ENCODE assay signal across 8 mouse cellular contexts in genomic region chr11:70433569-70433943, GRCm38 (mm10). TPM values are rescaled to one million over a fixed set of nuclear protein-coding genes. Genes with fewer than 3 reads are reported as not detected.
DNase-seq lines count a peak whose midpoint lies in the region; ATAC-seq lines count a peak whose summit lies in the region.

No protein-coding gene starts in this region.

- 50% methylated on average over 1 of the region's 1 CpGs for WGBS in lung, embryonic 16.5 days
- 71% methylated on average over 1 of the region's 1 CpGs for WGBS in forebrain, embryonic 12.5 days
- 53% methylated on average over 1 of the region's 1 CpGs for WGBS in limb, embryonic 11.5 days

- ATAC-seq in lung, embryonic 16.5 days (ENCODE audit: low read depth) = no peak
- no peak for ATAC-seq in forebrain, embryonic 12.5 days (ENCODE audit: low FRiP score)
- no peak for ATAC-seq in limb, embryonic 11.5 days (ENCODE audit: insufficient number of reproducible peaks, low FRiP score, low TSS enrichment, low read depth)
- no peak for ATAC-seq in cerebellum, adult (ENCODE audit: insufficient number of reproducible peaks, low FRiP score, low TSS enrichment)

- peak overlapping the region; percentile 89 for H3K4me2 ChIP-seq in lung, embryonic 16.5 days (ENCODE audit: low read depth, low read length)
- peak overlapping the region; percentile 83 for H3K4me2 ChIP-seq in forebrain, embryonic 12.5 days
- H3K4me2 ChIP-seq in limb, embryonic 11.5 days (ENCODE audit: low read depth, severe bottlenecking) = peak overlapping the region; percentile 82

- peak overlapping the region; percentile 88; the same call in 1 of the 2 replicates for H3K9ac ChIP-seq in lung, embryonic 16.5 days (ENCODE audit: low read length)
- peak overlapping the region; percentile 87 for H3K9ac ChIP-seq in forebrain, embryonic 12.5 days
- H3K9ac ChIP-seq in limb, embryonic 11.5 days (ENCODE audit: low read length) = no peak overlapping the region

- peak overlapping the region; percentile 86 for H3K4me3 ChIP-seq in lung, embryonic 16.5 days (ENCODE audit: low read length)
- peak overlapping the region; percentile 82 for H3K4me3 ChIP-seq in forebrain, embryonic 12.5 days (replicated peaks)
- H3K4me3 ChIP-seq in limb, embryonic 11.5 days (ENCODE audit: low read depth, low read length) = peak overlapping the region; percentile 65

- peaks cover 14% of the 10 kb centered on the region for H3K4me1 ChIP-seq in lung, embryonic 16.5 days (replicated peaks; ENCODE audit: control insufficient read depth, insufficient read depth, low read length)
- peaks cover 30% of the 10 kb centered on the region for H3K4me1 ChIP-seq in forebrain, embryonic 12.5 days
- H3K4me1 ChIP-seq in limb, embryonic 11.5 days (ENCODE audit: control insufficient read depth, insufficient read depth, low read length) = peaks cover 10% of the 10 kb centered on the region

- no peak for DNase-seq in lung, postnatal 4 days
- no peak for DNase-seq in limb, embryonic 11.5 days (ENCODE audit: low spot score)
- peak; percentile 43 for DNase-seq in skeletal muscle tissue, adult 2 months (ENCODE audit: low read depth, low spot score)
- DNase-seq in urinary bladder, adult 18-20 months (ENCODE audit: low spot score in 2 of 2) = no peak
- no peak for DNase-seq in ovary, postnatal 10 days (ENCODE audit: low spot score)

- no peaks in the 10 kb centered on the region for H3K27me3 ChIP-seq in lung, embryonic 16.5 days (ENCODE audit: control insufficient read depth, insufficient read depth, low read depth, low read length)
- no peaks in the 10 kb centered on the region for H3K27me3 ChIP-seq in forebrain, embryonic 12.5 days
- no peaks in the 10 kb centered on the region for H3K27me3 ChIP-seq in limb, embryonic 11.5 days (ENCODE audit: control insufficient read depth, insufficient read depth, low read length)

- no peaks in the 10 kb centered on the region for H3K9me3 ChIP-seq in lung, embryonic 16.5 days (ENCODE audit: control insufficient read depth, low read length)
- H3K9me3 ChIP-seq in forebrain, embryonic 12.5 days = no peaks in the 10 kb centered on the region
- H3K9me3 ChIP-seq in limb, embryonic 11.5 days (ENCODE audit: control insufficient read depth, low read length) = no peaks in the 10 kb centered on the region

- H3K36me3 ChIP-seq in lung, embryonic 16.5 days (ENCODE audit: control insufficient read depth, insufficient read depth, low read length) = peaks cover 7% of the 10 kb centered on the region
- peaks cover 28% of the 10 kb centered on the region for H3K36me3 ChIP-seq in forebrain, embryonic 12.5 days (replicated peaks)
- H3K36me3 ChIP-seq in limb, embryonic 11.5 days (ENCODE audit: control insufficient read depth, insufficient read depth, low read length) = peaks cover 8% of the 10 kb centered on the region; the same call in 1 of the 2 replicates

- H3K27ac ChIP-seq in lung, embryonic 16.5 days (ENCODE audit: low read length) = no peak overlapping the region
- H3K27ac ChIP-seq in forebrain, embryonic 12.5 days = no peak overlapping the region
- H3K27ac ChIP-seq in limb, embryonic 11.5 days (replicated peaks; ENCODE audit: low read depth, low read length) = no peak overlapping the region

RNA-seq across cellular contexts. Expression of gene Arrb2, which starts 1.1 kb away (rescaled TPM):
- polyA plus RNA-seq in lung, embryonic 16.5 days (2015; fragmentation: Nextera tagmentation; extraction: Ambion mirVana) = 14.1 and 15.0 TPM in 2 replicates
- 36.9 and 40.5 TPM in 2 replicates for polyA plus RNA-seq in forebrain, embryonic 12.5 days (2016; fragmentation: Nextera tagmentation; extraction: Ambion mirVana)
- 21.9 and 30.3 TPM in 2 replicates for polyA plus RNA-seq in limb, embryonic 11.5 days (2014; fragmentation: Nextera tagmentation; extraction: Ambion mirVana)

RNA-seq across cellular contexts. Expression of gene Med11, which starts 18.2 kb away (rescaled TPM):
- polyA plus RNA-seq in lung, embryonic 16.5 days (2015; fragmentation: Nextera tagmentation; extraction: Ambion mirVana) = 39.8 and 43.7 TPM in 2 replicates
- 32.1 and 32.5 TPM in 2 replicates for polyA plus RNA-seq in forebrain, embryonic 12.5 days (2016; fragmentation: Nextera tagmentation; extraction: Ambion mirVana)
- 46.5 and 50.1 TPM in 2 replicates for polyA plus RNA-seq in limb, embryonic 11.5 days (2014; fragmentation: Nextera tagmentation; extraction: Ambion mirVana)

RNA-seq across cellular contexts. Expression of gene Pelp1, which starts 23.7 kb away (rescaled TPM):
- 36.3 and 37.3 TPM in 2 replicates for polyA plus RNA-seq in lung, embryonic 16.5 days (2015; fragmentation: Nextera tagmentation; extraction: Ambion mirVana)
- 40.3 and 46.2 TPM in 2 replicates for polyA plus RNA-seq in forebrain, embryonic 12.5 days (2016; fragmentation: Nextera tagmentation; extraction: Ambion mirVana)
- polyA plus RNA-seq in limb, embryonic 11.5 days (2014; fragmentation: Nextera tagmentation; extraction: Ambion mirVana) = 45.2 and 50.8 TPM in 2 replicates

RNA-seq across cellular contexts. Expression of gene Zmynd15, which starts 25.7 kb away (rescaled TPM):
- 0.48 and 1.0 TPM in 2 replicates for polyA plus RNA-seq in lung, embryonic 16.5 days (2015; fragmentation: Nextera tagmentation; extraction: Ambion mirVana)
- polyA plus RNA-seq in forebrain, embryonic 12.5 days (2016; fragmentation: Nextera tagmentation; extraction: Ambion mirVana) = 0.35 and 0.43 TPM in 2 replicates
- polyA plus RNA-seq in limb, embryonic 11.5 days (2014; fragmentation: Nextera tagmentation; extraction: Ambion mirVana) = 0.15 and 0.41 TPM in 2 replicates

RNA-seq across cellular contexts. Expression of gene Cxcl16, which starts 26.2 kb away (rescaled TPM):
- 7.5 and 8.3 TPM in 2 replicates for polyA plus RNA-seq in lung, embryonic 16.5 days (2015; fragmentation: Nextera tagmentation; extraction: Ambion mirVana)
- 0.74 and 1.0 TPM in 2 replicates for polyA plus RNA-seq in forebrain, embryonic 12.5 days (2016; fragmentation: Nextera tagmentation; extraction: Ambion mirVana)
- polyA plus RNA-seq in limb, embryonic 11.5 days (2014; fragmentation: Nextera tagmentation; extraction: Ambion mirVana) = 1.0 and 1.4 TPM in 2 replicates
